Mouse (Mus musculus) liver, embryonic 15.5 days (tissue): ENCODE data around the gene Klhl21. TPM values are rescaled to one million over a fixed set of nuclear protein-coding genes. Genes with fewer than 3 reads are reported as not detected.
A peak's percentile ranks its signal among the peaks of the same experiment; 100 is the strongest.

Source experiments
- ATAC-seq: fragments of 200-750 bp; cut with Nextera tagmentation; 2 replicates; pipeline ENCODE4 v1.8.0; 2017; ENCODE audit warnings: moderate number of reproducible peaks, mild to moderate bottlenecking, moderate library complexity; ENCODE audit not compliant: insufficient read depth
- H3K27ac ChIP-seq: fragments of 300-500 bp; sonication (generic); replicated peaks from 2 replicates; pipeline ENCODE4 v1.5.1; 2015; ENCODE audit warnings: mild to moderate bottlenecking, inconsistent platforms
- H3K27me3 ChIP-seq: fragments of 300-500 bp; sonication (generic); 2 replicates; pipeline ENCODE4 v1.6.1; 2015; ENCODE audit warnings: mild to moderate bottlenecking, inconsistent platforms
- H3K36me3 ChIP-seq: fragments of 300-500 bp; sonication (generic); replicated peaks from 2 replicates; pipeline ENCODE4 v1.6.1; 2015; ENCODE audit warnings: moderate library complexity, mild to moderate bottlenecking, inconsistent platforms
- H3K4me1 ChIP-seq: fragments of 300-500 bp; sonication (generic); replicated peaks from 2 replicates; pipeline ENCODE4 v1.6.1; 2015; ENCODE audit warnings: inconsistent platforms
- H3K4me2 ChIP-seq: fragments of 300-500 bp; sonication (generic); 2 replicates; pipeline ENCODE4 v1.6.1; 2015; ENCODE audit warnings: moderate library complexity, mild to moderate bottlenecking, inconsistent platforms
- H3K4me3 ChIP-seq: fragments of 300-500 bp; sonication (generic); replicated peaks from 2 replicates; pipeline ENCODE4 v1.5.1; 2015; ENCODE audit warnings: mild to moderate bottlenecking, inconsistent platforms
- H3K9ac ChIP-seq: fragments of 300-500 bp; sonication (generic); 2 replicates; pipeline ENCODE4 v1.6.1; 2015; ENCODE audit warnings: moderate library complexity, mild to moderate bottlenecking, inconsistent platforms
- H3K9me3 ChIP-seq: fragments of 300-500 bp; sonication (generic); replicated peaks from 2 replicates; pipeline ENCODE4 v1.6.1; 2016; ENCODE audit warnings: inconsistent platforms
- WGBS: fragments of 180-500 bp; shearing (Covaris S2); methylation state at CpG from one replicate; pipeline ENCODE4 v1.1.7; 2015; ENCODE audit warnings: mixed read lengths; ENCODE audit not compliant: insufficient replicate concordance; 5-methylcytosine and 5-hydroxymethylcytosine counted together
- polyA plus RNA-seq: library from polyadenylated mRNA; unstranded; fragments of >200 nt; fragmentation: Nextera tagmentation; extraction: Ambion mirVana; gene quantifications from 2 replicates; pipeline ENCODE4 v1.2.1, GENCODE M21; 2015

The Klhl21 gene
- polyA plus RNA-seq, 1 experiment from 2014 or later: 6.3 TPM

GRCm38 (mm10) chr4:151983043-151983442 lies 25.6 kb upstream of the Klhl21 start:
- peaks cover 37% of the 10 kb centered on the region for H3K36me3 ChIP-seq
- no peak overlapping the region for H3K4me3 ChIP-seq
- H3K4me2 ChIP-seq: 0 out of 2 replicates have a peak overlapping the region, but pooled peaks have one; percentile 0
- no peak overlapping the region for H3K9ac ChIP-seq
- peaks cover 4% of the 10 kb centered on the region; the same call in 1 of the 2 replicates for H3K27me3 ChIP-seq
- WGBS: 52% methylated on average over 17 of the region's 17 CpGs
- no peak for ATAC-seq
- peaks cover 38% of the 10 kb centered on the region for H3K4me1 ChIP-seq
- H3K9me3 ChIP-seq: no peaks in the 10 kb centered on the region
- H3K27ac ChIP-seq: no peak overlapping the region

- H3K9ac ChIP-seq: no peak overlapping the region
- WGBS: 53% methylated on average over 9 of the region's 9 CpGs
- peaks cover 32% of the 10 kb centered on the region for H3K36me3 ChIP-seq
- no peak for ATAC-seq
- no peaks in the 10 kb centered on the region for H3K9me3 ChIP-seq
- H3K4me3 ChIP-seq: no peak overlapping the region
- H3K4me1 ChIP-seq: peaks cover 42% of the 10 kb centered on the region
- no peak overlapping the region for H3K4me2 ChIP-seq
- H3K27ac ChIP-seq: no peak overlapping the region
- peaks cover 4% of the 10 kb centered on the region; the same call in 1 of the 2 replicates for H3K27me3 ChIP-seq
These were observed 25.0 kb upstream of the Klhl21 start for GRCm38 (mm10) chr4:151983560-151983959.

GRCm38 (mm10) chr4:151985886-151986285 lies 22.7 kb upstream of the Klhl21 start:
- Histone ChIP-seq H3K4me1 (peaks cover 54% of the 10 kb centered on the region), H3K27ac (no peak overlapping the region), H3K27me3 (peaks cover 4% of the 10 kb centered on the region; the same call in 1 of the 2 replicates), H3K9me3 (no peaks in the 10 kb centered on the region), H3K4me2 (no peak overlapping the region), H3K36me3 (peaks cover 20% of the 10 kb centered on the region), H3K9ac (no peak overlapping the region), H3K4me3 (no peak overlapping the region)
- 53% methylated on average over 10 of the region's 10 CpGs for WGBS
- no peak for ATAC-seq

GRCm38 (mm10) chr4:151986650-151987049 lies 22.0 kb upstream of the Klhl21 start:
- H3K27ac ChIP-seq: no peak overlapping the region
- no peaks in the 10 kb centered on the region for H3K9me3 ChIP-seq
- WGBS: 71% methylated on average over 8 of the region's 8 CpGs
- no peak overlapping the region for H3K4me3 ChIP-seq
- H3K4me2 ChIP-seq: no peak overlapping the region
- peaks cover 4% of the 10 kb centered on the region; the same call in 1 of the 2 replicates for H3K27me3 ChIP-seq
- no peak for ATAC-seq
- peaks cover 23% of the 10 kb centered on the region for H3K36me3 ChIP-seq
- H3K4me1 ChIP-seq: peaks cover 52% of the 10 kb centered on the region
- H3K9ac ChIP-seq: no peak overlapping the region

GRCm38 (mm10) chr4:151988014-151988341 lies 20.6 kb upstream of the Klhl21 start:
- H3K27ac ChIP-seq: peak overlapping the region; percentile 72; the same call in 1 of the 2 replicates
- no peak for ATAC-seq
- peak overlapping the region; percentile 86 for H3K9ac ChIP-seq
- H3K4me1 ChIP-seq: peaks cover 45% of the 10 kb centered on the region
- no peaks in the 10 kb centered on the region for H3K9me3 ChIP-seq
- H3K27me3 ChIP-seq: peaks cover 14% of the 10 kb centered on the region
- peaks cover 29% of the 10 kb centered on the region for H3K36me3 ChIP-seq
- 20% methylated on average over 10 of the region's 10 CpGs for WGBS
- peak overlapping the region; percentile 96 for H3K4me2 ChIP-seq
- H3K4me3 ChIP-seq: peak overlapping the region; percentile 90

GRCm38 (mm10) chr4:151988342-151989109 lies 20.1 kb upstream of the Klhl21 start, which contains the start of gene Thap3:
TSS of gene Thap3 (minus strand) at chr4:151988997.
- Histone ChIP-seq H3K4me1 (peaks cover 43% of the 10 kb centered on the region), H3K27me3 (peaks cover 19% of the 10 kb centered on the region), H3K27ac (peak within 1 kb of the TSS; percentile 72), H3K36me3 (peaks cover 29% of the 10 kb centered on the region), H3K9me3 (no peaks in the 10 kb centered on the region), H3K9ac (peak within 1 kb of the TSS; percentile 86), H3K4me3 (peak within 1 kb of the TSS; percentile 90), H3K4me2 (peak within 1 kb of the TSS; percentile 96)
- 1% methylated on average over 54 of the region's 54 CpGs for WGBS
- peak; percentile 73 for ATAC-seq

- H3K27ac ChIP-seq: peak overlapping the region; percentile 72; the same call in 1 of the 2 replicates
- peaks cover 25% of the 10 kb centered on the region for H3K27me3 ChIP-seq
- 0 out of 2 replicates have a peak, but pooled peaks have one; percentile 2 for ATAC-seq
- peaks cover 45% of the 10 kb centered on the region for H3K4me1 ChIP-seq
- H3K4me3 ChIP-seq: peak overlapping the region; percentile 90
- peak overlapping the region; percentile 96 for H3K4me2 ChIP-seq
- peak overlapping the region; percentile 86 for H3K9ac ChIP-seq
- no peaks in the 10 kb centered on the region for H3K9me3 ChIP-seq
- 46% methylated on average over 6 of the region's 6 CpGs for WGBS
- H3K36me3 ChIP-seq: peaks cover 29% of the 10 kb centered on the region
These were observed 19.5 kb upstream of the Klhl21 start for GRCm38 (mm10) chr4:151989110-151989488.

GRCm38 (mm10) chr4:151992091-151992490 lies 16.5 kb upstream of the Klhl21 start:
- no peak overlapping the region for H3K9ac ChIP-seq
- H3K4me2 ChIP-seq: no peak overlapping the region
- H3K27ac ChIP-seq: no peak overlapping the region
- H3K36me3 ChIP-seq: peaks cover 29% of the 10 kb centered on the region
- peaks cover 35% of the 10 kb centered on the region for H3K27me3 ChIP-seq
- peaks cover 53% of the 10 kb centered on the region for H3K4me1 ChIP-seq
- no peaks in the 10 kb centered on the region for H3K9me3 ChIP-seq
- no peak for ATAC-seq
- H3K4me3 ChIP-seq: no peak overlapping the region
- WGBS: 82% methylated on average over 9 of the region's 9 CpGs

- Histone ChIP-seq H3K36me3 (peaks cover 29% of the 10 kb centered on the region), H3K9me3 (no peaks in the 10 kb centered on the region), H3K4me1 (peaks cover 53% of the 10 kb centered on the region), H3K4me3 (no peak overlapping the region), H3K9ac (no peak overlapping the region), H3K4me2 (no peak overlapping the region), H3K27me3 (peaks cover 35% of the 10 kb centered on the region), H3K27ac (no peak overlapping the region)
- WGBS: 74% methylated on average over 6 of the region's 6 CpGs
- no peak for ATAC-seq
These were observed 15.6 kb upstream of the Klhl21 start for GRCm38 (mm10) chr4:151993035-151993434.

GRCm38 (mm10) chr4:151994228-151995171 lies 14.1 kb upstream of the Klhl21 start:
- Histone ChIP-seq H3K36me3 (peaks cover 29% of the 10 kb centered on the region), H3K4me3 (peak overlapping the region; percentile 93), H3K27me3 (peaks cover 35% of the 10 kb centered on the region), H3K9ac (peak overlapping the region; percentile 93), H3K4me2 (peak overlapping the region; percentile 100), H3K27ac (peak overlapping the region; percentile 45; the same call in 1 of the 2 replicates), H3K9me3 (no peaks in the 10 kb centered on the region), H3K4me1 (peaks cover 42% of the 10 kb centered on the region)
- 2% methylated on average over 60 of the region's 61 CpGs for WGBS
- ATAC-seq: no peak
